Mouse (Mus musculus) intestine, embryonic 16.5 days (tissue): Measurements from ENCODE around the gene Cmtr2. TPM values are rescaled to one million over a fixed set of nuclear protein-coding genes. Genes with fewer than 3 reads are reported as not detected.
A peak's percentile ranks its signal among the peaks of the same experiment; 100 is the strongest.

Experiments
- ATAC-seq: fragments of 200-750 bp; cut with Nextera tagmentation; 2 replicates; pipeline ENCODE4 v1.8.0; 2017; ENCODE audit warnings: moderate TSS enrichment, moderate library complexity
- H3K27ac ChIP-seq: fragments of 300-500 bp; sonication (generic); 2 replicates; pipeline ENCODE4 v1.5.1; 2014; ENCODE audit warnings: mild to moderate bottlenecking, low read length
- H3K27me3 ChIP-seq: fragments of 300-500 bp; sonication (generic); replicated peaks from 2 replicates; pipeline ENCODE4 v1.6.1; 2014; ENCODE audit warnings: low read length, control low read depth, mixed read lengths; ENCODE audit not compliant: control insufficient read depth, insufficient read depth
- H3K36me3 ChIP-seq: fragments of 300-500 bp; sonication (generic); 2 replicates; pipeline ENCODE4 v1.6.1; 2014; ENCODE audit warnings: low read length, control low read depth; ENCODE audit not compliant: control insufficient read depth, insufficient read depth
- H3K4me1 ChIP-seq: fragments of 300-500 bp; sonication (generic); 2 replicates; pipeline ENCODE4 v1.6.1; 2014; ENCODE audit warnings: low read length, control low read depth, mixed read lengths; ENCODE audit not compliant: control insufficient read depth, insufficient read depth
- H3K4me2 ChIP-seq: fragments of 300-500 bp; sonication (generic); 2 replicates; pipeline ENCODE4 v1.6.1; 2014; ENCODE audit warnings: low read depth, low read length, control low read depth
- H3K4me3 ChIP-seq: fragments of 300-500 bp; sonication (generic); 2 replicates; pipeline ENCODE4 v1.5.1; 2014; ENCODE audit warnings: mild to moderate bottlenecking, low read length
- H3K9ac ChIP-seq: fragments of 300-500 bp; sonication (generic); 2 replicates; pipeline ENCODE4 v1.6.1; 2014; ENCODE audit warnings: low read depth, low read length
- H3K9me3 ChIP-seq: fragments of 300-500 bp; sonication (generic); 2 replicates; pipeline ENCODE4 v1.6.1; 2016; ENCODE audit warnings: low read length, control low read depth; ENCODE audit not compliant: control insufficient read depth
- WGBS: fragments of 180-500 bp; shearing (Covaris S2); extraction: QIAGEN DNeasy Blood & Tissue Kit; methylation state at CpG from one replicate; pipeline ENCODE4 v1.1.7; 2014; 5-methylcytosine and 5-hydroxymethylcytosine counted together
- polyA plus RNA-seq: library from polyadenylated mRNA; unstranded; fragments of >200 nt; fragmentation: Nextera tagmentation; extraction: Ambion mirVana; gene quantifications from 2 replicates; pipeline ENCODE4 v1.2.1, GENCODE M21; 2015

Cmtr2 gene
- polyA plus RNA-seq, 1 experiment from 2014 or later, result 8.0 TPM

GRCm38 (mm10) chr8:110188961-110189750 is 26.3 kb upstream of the Cmtr2 start:
- Histone ChIP-seq H3K36me3 (no peaks in the 10 kb centered on the region), H3K4me3 (no peak overlapping the region), H3K27me3 (no peaks in the 10 kb centered on the region), H3K9me3 (no peaks in the 10 kb centered on the region), H3K4me1 (no peaks in the 10 kb centered on the region), H3K27ac (no peak overlapping the region), H3K4me2 (no peak overlapping the region), H3K9ac (no peak overlapping the region)
- WGBS, result 21% methylated on average over 8 of the region's 8 CpGs
- ATAC-seq, result no peak

GRCm38 (mm10) chr8:110196678-110197077 is 18.8 kb upstream of the Cmtr2 start:
- WGBS, result 0% methylated on average over 5 of the region's 5 CpGs
- H3K9me3 ChIP-seq, result no peaks in the 10 kb centered on the region
- ATAC-seq, result no peak
- H3K4me2 ChIP-seq, result no peak overlapping the region
- no peaks in the 10 kb centered on the region for H3K36me3 ChIP-seq
- no peak overlapping the region for H3K4me3 ChIP-seq
- no peak overlapping the region for H3K27ac ChIP-seq
- H3K4me1 ChIP-seq, result no peaks in the 10 kb centered on the region
- H3K9ac ChIP-seq, result no peak overlapping the region
- no peaks in the 10 kb centered on the region for H3K27me3 ChIP-seq

GRCm38 (mm10) chr8:110201806-110202205 is 13.7 kb upstream of the Cmtr2 start:
- Histone ChIP-seq H3K27ac (no peak overlapping the region), H3K4me2 (no peak overlapping the region), H3K9ac (no peak overlapping the region), H3K4me3 (no peak overlapping the region), H3K36me3 (no peaks in the 10 kb centered on the region), H3K9me3 (no peaks in the 10 kb centered on the region), H3K27me3 (no peaks in the 10 kb centered on the region), H3K4me1 (no peaks in the 10 kb centered on the region)
- ATAC-seq, result no peak
- WGBS, result 33% methylated on average over 11 of the region's 11 CpGs

GRCm38 (mm10) chr8:110216253-110216652 is 788 bp downstream of the Cmtr2 start:
- Histone ChIP-seq H3K4me3 (no peak overlapping the region), H3K4me2 (no peak overlapping the region), H3K9me3 (no peaks in the 10 kb centered on the region), H3K9ac (no peak overlapping the region), H3K36me3 (0 out of 2 replicates have a peak, but pooled peaks cover under 1% of the 10 kb centered on the region), H3K27me3 (no peaks in the 10 kb centered on the region), H3K27ac (no peak overlapping the region), H3K4me1 (peaks cover 4% of the 10 kb centered on the region; the same call in 1 of the 2 replicates)
- no peak for ATAC-seq
- 72% methylated on average over 5 of the region's 5 CpGs for WGBS

- 31% methylated on average over 5 of the region's 5 CpGs for WGBS
- Histone ChIP-seq H3K27ac (no peak overlapping the region), H3K9me3 (no peaks in the 10 kb centered on the region), H3K27me3 (no peaks in the 10 kb centered on the region), H3K4me1 (peaks cover 4% of the 10 kb centered on the region; the same call in 1 of the 2 replicates), H3K9ac (no peak overlapping the region), H3K4me3 (peak overlapping the region; percentile 54), H3K36me3 (peaks cover 9% of the 10 kb centered on the region; the same call in 1 of the 2 replicates), H3K4me2 (peak overlapping the region; percentile 60)
- peak; percentile 38 for ATAC-seq
These were observed 1.7 kb downstream of the Cmtr2 start for GRCm38 (mm10) chr8:110217198-110217597.

GRCm38 (mm10) chr8:110217681-110218131 is 2.2 kb downstream of the Cmtr2 start:
- Histone ChIP-seq H3K27me3 (no peaks in the 10 kb centered on the region), H3K9me3 (no peaks in the 10 kb centered on the region), H3K4me2 (peak overlapping the region; percentile 71), H3K36me3 (peaks cover 11% of the 10 kb centered on the region; the same call in 1 of the 2 replicates), H3K9ac (peak overlapping the region; percentile 57), H3K4me3 (peak overlapping the region; percentile 54), H3K27ac (no peak overlapping the region), H3K4me1 (peaks cover 4% of the 10 kb centered on the region; the same call in 1 of the 2 replicates)
- ATAC-seq, result peak; percentile 100
- under 1% methylated on average over 42 of the region's 43 CpGs for WGBS

GRCm38 (mm10) chr8:110218511-110218910 is 3.0 kb downstream of the Cmtr2 start:
- H3K4me1 ChIP-seq, result peaks cover 4% of the 10 kb centered on the region; the same call in 1 of the 2 replicates
- no peak overlapping the region for H3K27ac ChIP-seq
- peak overlapping the region; percentile 71 for H3K4me2 ChIP-seq
- ATAC-seq, result no peak
- 66% methylated on average over 5 of the region's 5 CpGs for WGBS
- 0 out of 2 replicates have a peak overlapping the region, but pooled peaks have one; percentile 57 for H3K9ac ChIP-seq
- no peaks in the 10 kb centered on the region for H3K9me3 ChIP-seq
- peaks cover 12% of the 10 kb centered on the region for H3K36me3 ChIP-seq
- no peaks in the 10 kb centered on the region for H3K27me3 ChIP-seq
- H3K4me3 ChIP-seq, result peak overlapping the region; percentile 54

GRCm38 (mm10) chr8:110220936-110221335 is 5.5 kb downstream of the Cmtr2 start:
- WGBS, result 93% methylated on average over 14 of the region's 14 CpGs
- H3K9ac ChIP-seq, result no peak overlapping the region
- no peak for ATAC-seq
- no peak overlapping the region for H3K4me2 ChIP-seq
- peaks cover 4% of the 10 kb centered on the region; the same call in 1 of the 2 replicates for H3K4me1 ChIP-seq
- no peaks in the 10 kb centered on the region for H3K27me3 ChIP-seq
- H3K27ac ChIP-seq, result no peak overlapping the region
- no peaks in the 10 kb centered on the region for H3K9me3 ChIP-seq
- H3K36me3 ChIP-seq, result peaks cover 12% of the 10 kb centered on the region
- H3K4me3 ChIP-seq, result no peak overlapping the region

- ATAC-seq, result peak; percentile 77
- no peak overlapping the region for H3K27ac ChIP-seq
- H3K4me1 ChIP-seq, result no peaks in the 10 kb centered on the region
- H3K9ac ChIP-seq, result no peak overlapping the region
- H3K4me2 ChIP-seq, result no peak overlapping the region
- H3K36me3 ChIP-seq, result no peaks in the 10 kb centered on the region
- no peak overlapping the region for H3K4me3 ChIP-seq
- 45% methylated on average over 6 of the region's 6 CpGs for WGBS
- no peaks in the 10 kb centered on the region for H3K27me3 ChIP-seq
- H3K9me3 ChIP-seq, result no peaks in the 10 kb centered on the region
These were observed 15.3 kb downstream of the Cmtr2 start for GRCm38 (mm10) chr8:110230803-110231202.
